Mouse (Mus musculus): Measurements from ENCODE around the gene Mypn.

The Mypn gene

DNA sequence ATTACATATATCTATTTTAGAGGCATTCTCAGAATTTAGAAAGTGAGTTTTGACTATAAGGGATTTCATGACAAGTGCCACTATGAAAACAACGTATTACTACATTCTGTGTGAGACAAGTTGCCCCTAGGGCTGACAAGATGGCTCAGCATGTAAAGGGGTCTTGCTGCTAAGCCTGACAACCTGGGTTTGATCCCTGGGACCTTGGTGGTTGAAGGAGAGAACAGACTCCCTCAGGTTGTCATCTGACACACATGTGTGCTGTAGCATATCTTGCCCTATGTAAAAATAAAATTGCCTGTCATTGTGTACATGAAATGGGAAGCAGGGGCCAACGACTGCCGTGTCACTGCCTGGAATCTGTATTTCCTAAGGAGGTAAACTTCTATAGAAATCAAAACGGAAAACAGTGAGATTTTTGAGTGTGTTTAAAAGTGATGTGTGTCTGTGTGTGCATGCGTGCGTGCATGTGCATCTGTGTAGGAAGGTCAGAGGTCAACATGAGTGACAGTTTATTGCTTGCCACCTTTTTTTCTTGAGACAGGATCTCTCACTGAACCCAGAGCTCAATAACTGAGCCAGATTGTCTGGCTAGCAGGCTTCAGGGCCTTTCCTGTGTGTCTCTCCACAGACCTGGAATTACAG is 89.9 kb downstream of the Mypn start:
- no peak for DNase-seq (ENCODE audit: extremely low read depth, low read depth, low spot score)

DNA sequence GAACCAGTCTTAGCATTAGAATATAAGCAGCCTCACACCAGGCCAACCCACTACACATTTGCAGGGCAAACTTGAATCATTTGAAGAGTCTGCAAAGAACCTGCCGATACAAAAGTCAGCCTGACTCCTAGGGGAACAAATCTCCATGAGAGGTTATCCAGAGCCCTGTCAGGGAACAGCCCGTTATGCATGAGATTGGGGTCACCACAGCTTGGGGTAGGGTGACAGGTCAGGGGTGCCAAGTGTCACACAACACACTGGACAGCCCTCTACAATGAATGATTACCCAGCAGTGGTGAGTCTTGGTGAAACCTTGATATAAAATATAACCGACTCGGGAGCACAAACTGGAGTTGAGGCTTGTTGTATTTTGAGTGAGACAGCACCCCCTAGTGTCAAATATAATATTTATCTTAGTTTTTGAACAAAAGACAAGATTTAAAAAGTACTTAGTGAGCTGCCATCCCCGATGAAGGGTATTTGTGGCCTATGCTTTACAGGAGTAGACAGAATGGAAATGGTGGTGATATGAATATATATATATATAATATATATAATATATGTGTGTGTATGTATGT is 90.6 kb downstream of the Mypn start:
- no peak for DNase-seq (ENCODE audit: extremely low read depth, low read depth, low spot score)

DNA sequence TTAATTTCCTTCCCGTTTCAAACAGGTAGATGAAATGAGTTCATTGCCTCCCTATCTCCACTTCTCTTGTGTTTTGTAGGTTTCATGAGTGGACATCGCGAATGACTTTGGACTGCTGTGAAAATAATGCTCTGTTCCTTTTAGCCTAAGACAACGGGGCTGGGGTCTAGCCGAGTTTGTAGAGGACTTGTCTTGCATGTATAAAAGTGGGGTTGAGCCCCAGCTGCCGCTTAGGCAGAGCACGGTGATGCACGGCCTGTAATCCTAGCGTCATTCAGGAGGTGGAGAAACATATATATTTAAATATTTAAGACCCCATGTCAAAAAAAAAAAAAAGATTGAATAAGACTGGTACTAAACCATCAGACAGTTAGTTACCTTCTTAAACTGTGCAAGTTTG is 103.1 kb downstream of the Mypn start:
- DNase-seq (ENCODE audit: extremely low read depth, low read depth, low spot score) = no peak

DNA sequence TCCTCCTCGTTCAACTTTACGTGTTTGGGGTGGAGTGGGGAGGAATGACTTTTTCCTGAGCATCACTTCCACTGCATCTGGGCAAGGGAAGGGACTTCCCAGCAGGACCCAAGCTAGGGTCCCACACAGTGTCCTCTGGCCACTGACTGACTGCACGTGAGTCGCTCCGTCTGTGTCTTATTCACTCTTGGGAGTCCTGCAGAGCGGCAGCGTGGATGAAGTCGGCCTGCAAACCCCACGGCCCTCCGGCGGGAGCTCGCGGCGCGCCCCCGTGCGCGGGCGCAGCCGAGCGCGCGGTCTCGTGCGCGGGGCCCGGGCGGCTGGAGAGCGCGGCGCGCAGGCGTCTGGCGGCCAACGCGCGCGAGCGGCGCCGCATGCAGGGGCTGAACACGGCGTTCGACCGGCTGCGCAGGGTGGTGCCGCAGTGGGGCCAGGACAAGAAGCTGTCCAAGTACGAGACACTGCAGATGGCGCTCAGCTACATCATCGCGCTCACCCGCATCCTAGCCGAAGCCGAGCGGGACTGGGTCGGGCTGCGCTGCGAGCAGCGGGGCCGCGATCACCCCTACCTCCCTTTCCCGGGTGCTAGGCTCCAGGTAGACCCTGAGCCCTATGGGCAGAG is 103.7 kb downstream of the Mypn start:
- no peak for DNase-seq (ENCODE audit: extremely low read depth, low read depth, low spot score)

DNA sequence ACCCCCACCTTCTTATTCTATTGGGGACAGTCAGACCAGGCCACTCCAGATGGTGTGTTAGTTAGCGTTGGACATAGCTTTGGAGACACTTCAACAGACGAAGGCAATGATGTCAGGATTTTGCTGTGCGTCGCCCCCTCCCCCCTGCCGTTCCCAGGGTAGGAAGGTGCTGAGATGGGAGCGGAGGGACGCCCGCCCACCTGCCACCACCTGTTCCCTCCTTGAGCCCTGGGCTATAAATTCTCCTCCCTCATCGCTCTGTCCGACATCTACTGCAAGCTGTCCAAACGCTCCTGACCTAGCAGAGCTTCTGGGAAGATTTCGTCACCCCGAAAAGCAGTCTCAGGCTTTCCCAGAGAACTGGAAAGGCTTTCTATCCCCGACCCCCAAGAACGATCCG is 104.2 kb downstream of the Mypn start, which contains the start of gene Atoh7:
TSS of gene Atoh7 (plus strand) at position 131 of the 400 bp plus-strand sequence.
- DNase-seq (ENCODE audit: extremely low read depth, low read depth, low spot score) = no peak

DNA sequence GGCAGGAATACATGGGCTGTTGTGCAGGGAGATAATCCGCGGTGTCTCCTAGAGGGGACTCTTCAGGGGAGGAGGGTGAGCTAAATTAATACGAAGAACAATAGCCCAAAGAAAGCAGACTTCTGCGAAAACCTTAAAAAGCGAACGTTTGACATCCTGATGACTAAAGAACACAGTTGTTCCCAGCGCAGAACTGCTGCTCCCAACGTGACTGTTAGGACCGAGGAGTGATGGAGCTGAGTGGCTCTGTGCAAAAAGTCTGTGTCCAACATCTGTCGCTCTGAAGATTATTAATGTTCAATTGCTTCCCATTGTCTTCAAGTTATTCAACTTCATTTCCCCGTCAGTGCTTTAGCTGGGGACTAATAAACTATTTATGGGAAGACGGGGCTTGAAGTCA is 105.6 kb downstream of the Mypn start:
- no peak for DNase-seq (ENCODE audit: extremely low read depth, low read depth, low spot score)

DNA sequence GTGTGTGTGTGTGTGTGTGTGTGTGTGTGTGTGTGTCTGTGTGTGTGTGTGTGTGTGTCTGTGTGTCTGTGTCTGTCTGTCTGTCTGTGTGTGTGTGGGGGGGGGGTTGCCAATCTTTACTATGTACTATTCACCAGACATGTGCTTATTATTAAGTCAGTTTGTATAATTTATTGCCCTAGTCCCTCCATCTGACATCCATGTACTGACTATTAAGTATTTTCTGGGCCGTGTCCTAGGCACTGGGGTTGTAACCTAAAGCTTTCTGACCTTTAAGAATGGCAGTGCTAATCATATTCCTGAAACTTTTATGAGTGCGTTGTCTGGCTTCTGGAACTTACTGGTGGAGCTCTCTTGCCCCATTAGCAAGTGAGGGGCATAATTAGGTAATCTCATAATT is 107.0 kb downstream of the Mypn start:
- DNase-seq (ENCODE audit: extremely low read depth, low read depth, low spot score) = no peak

DNA sequence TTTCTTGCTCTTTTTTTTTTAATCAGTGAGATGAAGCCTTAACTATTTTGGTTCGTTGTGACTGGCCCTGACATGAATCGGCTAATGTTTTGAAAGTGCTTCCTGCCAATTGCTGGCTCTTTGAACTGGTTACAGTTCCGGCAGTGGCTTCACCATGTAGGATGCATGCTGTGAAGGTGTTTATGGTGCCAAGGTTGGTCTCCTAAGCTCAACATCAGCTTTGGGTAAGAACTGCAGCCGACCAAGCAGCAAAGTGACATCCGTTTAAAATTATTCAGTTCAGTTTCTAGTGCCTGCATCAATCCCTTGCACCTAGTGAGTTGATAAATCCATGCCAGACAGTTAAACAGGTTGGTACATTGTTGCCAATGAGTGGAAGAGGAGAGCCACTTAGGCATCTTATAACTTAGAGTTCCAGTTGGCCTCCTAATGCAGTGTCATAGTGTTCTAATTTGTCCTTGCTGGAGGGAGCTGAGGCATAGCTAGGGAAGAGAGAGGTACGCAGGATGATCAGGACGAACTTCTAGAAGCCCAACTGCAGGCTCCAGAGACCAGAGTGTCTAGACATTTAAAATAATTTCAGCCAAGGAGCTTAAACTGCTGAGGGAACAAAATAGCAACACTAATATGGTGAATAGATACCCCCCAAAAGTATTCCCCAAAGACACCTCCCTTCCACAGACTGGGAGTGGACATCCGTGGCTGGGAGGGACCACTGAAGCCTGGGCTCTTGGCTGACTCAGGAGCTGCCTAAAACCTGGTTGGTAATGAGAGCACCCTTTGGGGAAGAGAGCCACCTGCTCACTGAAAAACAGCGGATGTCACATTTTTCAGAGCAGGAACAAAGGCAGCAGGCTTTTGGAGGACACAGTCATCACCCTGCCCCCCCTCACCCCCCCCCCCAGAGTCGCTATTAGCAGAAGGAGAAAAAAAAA is 110.9 kb downstream of the Mypn start:
- no peak for DNase-seq (ENCODE audit: extremely low read depth, low read depth, low spot score)

DNA sequence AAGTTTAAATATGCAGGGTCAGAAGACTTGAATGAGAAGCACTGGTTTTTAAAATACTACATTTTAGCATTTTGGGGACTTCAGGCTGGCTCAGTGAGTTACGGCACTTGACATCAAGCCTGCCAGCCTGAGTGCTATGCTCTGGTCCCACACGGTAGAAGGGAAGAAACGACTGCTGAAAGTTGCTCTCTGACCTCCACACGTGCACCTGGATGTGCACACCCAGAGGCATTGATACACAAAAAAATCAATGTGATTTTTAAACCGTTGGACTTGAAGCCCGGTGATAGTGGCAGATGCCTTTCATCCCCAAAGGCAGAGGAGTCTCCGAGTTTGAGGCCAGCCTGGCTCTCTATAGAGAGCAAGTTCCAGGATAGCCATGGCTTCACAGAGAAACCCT is 111.8 kb downstream of the Mypn start:
- no peak for DNase-seq (ENCODE audit: extremely low read depth, low read depth, low spot score)

DNA sequence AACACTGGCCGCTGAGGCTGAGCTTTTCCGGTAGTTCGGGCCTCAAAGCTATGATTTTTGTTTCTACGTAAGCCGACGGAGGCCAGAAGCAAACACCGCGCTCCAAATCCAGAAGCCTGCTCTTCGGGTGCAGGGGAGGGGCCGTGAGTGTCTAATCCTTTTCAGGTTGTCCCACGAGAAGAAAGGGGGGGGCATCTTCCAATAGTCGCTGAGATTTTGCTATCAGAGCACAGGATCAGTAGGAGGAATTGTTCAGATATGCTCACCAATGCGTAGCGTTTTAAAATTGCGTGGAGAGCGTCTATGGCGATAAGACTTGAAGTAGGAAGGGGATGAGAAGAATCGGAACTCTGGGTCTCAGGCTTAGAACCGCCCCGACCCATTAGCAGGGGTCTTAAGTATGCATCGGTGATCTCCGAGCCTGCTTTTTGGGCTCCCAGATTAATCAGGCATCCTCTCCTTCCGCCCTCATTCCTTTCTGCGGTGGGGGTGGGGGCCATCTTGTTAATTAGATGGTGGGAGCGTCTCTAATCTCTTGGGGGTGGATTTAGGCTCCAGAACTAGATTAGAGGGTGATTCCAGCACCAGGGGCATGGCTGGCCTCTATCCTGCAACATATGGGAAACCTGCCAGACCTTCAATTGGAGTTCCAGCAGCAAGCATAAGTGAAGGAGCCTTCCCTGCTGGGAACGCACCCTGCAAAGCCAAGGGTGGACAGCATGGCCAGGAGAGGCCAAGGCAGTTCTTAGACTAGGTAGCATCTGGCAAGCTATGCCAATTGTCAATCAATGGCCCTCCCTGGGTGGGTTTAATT is 113.8 kb downstream of the Mypn start:
- no peak for DNase-seq (ENCODE audit: extremely low read depth, low read depth, low spot score)

DNA sequence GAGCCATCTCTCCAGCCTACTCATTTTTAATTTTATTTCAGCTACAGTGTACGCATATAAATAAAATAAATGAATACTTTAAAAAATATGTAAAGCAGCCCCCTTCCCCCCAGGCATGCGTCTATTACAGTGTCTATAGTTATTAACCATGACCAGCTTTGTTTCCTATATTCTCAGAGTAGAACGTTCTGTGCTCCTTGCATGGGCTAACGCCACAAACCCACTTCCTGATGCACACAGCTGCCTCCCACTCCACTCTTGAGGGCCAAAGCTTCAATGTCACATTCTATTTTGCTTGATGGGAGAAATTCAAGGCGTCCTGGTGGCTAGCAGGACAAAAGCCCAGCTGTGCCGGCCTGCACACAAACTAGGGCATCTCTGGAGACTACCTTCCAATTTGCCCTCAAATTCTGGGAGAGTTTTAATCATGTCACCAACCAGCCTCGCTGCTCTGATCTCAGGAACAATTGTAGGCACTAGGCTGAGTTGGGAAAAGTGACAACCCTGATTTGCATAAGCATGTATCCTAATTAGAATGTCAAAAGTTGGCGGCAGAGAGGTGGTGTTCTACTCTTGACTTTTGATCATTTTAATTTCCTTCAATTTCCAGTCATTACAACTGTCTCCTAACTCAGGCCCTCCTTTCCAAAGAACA is 114.5 kb downstream of the Mypn start:
- no peak for DNase-seq (ENCODE audit: extremely low read depth, low read depth, low spot score)

DNA sequence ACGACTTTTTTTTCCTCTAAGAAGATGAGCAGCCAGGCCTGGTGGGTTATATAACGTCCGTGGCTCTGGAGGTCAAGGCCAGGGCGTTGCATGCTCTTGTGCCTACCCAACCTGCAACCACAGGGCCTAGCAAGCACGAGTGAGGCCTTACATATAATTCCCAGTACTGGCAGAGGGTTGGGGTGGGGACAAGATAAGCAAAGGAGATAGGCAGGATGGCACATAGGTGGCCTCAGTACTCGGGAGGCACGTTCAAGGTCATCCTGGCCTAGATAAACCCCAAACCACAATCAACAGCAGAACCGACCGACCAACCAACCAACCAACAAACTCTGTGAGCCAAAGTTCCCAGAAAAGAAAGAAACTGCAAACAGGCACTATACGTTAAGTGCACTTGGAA is 117.4 kb downstream of the Mypn start:
- DNase-seq (ENCODE audit: extremely low read depth, low read depth, low spot score) = no peak

DNA sequence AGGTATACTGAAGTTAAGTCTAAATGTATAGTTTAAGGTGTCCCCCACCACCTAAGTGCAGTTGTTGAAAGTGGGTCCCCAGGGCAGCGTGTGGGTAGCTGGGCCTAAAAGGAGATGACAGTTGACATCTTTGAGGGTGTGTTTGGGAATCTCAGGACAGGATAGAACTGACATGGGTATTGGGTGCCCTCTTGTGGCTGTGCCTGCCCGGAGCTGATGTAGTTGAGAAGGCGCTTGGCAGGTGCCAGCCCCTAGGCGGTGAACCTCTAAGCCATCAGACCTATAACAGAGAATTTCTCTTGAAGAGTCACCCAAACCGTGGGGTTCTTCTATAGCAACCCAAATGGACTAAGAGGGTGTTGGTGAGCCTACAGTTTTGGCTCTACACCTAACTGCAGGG is 137.8 kb downstream of the Mypn start:
- no peak for DNase-seq (ENCODE audit: extremely low read depth, low read depth, low spot score)
